Mouse (Mus musculus): ENCODE measurements at regions not wholly inside any gene's neighbourhood (a gene's known extent, or its start where the extent isn't known, plus 50 kb on each side); places are given as distances from the start of the nearest gene placed in this dataset.

- DNase-seq, result no peak
Measured at GRCm38 (mm10) chr1:155041592-155041991, 57.8 kb downstream of the Ier5 start.

- no peak for DNase-seq
Measured at GRCm38 (mm10) chr1:155040939-155041371, 58.5 kb downstream of the Ier5 start.

DNA sequence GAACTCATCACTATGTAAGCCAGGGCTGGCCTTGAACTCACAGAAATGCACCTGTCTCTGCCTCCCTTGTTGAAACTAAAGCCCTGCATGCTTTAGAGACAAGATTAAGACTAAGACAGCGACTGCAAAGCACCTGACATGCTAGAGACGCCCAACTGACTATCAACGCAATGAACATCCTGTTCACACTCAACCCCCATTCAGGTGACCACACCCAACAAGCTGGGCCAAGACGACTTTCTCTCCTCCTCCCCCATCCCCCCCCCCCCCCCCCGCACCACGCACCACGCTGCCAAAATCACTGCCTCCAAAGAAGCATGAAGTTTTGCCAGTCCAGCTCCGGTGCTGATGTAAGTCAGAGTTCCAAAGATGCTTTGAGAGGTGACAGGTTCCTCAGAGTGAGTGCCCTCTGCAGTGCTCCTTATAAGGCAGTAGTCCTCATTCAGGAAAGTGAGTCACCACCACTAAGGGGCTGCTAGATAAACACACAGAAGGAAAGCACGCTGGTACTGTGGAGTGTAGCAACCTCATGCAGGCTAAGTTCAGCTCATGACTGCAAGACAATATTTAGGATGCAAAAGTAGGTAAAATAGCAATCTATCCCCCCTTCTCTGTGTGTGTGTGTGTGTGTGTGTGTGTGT lies 59.2 kb downstream of the Ier5 start:
- DNase-seq, result no peak

DNA sequence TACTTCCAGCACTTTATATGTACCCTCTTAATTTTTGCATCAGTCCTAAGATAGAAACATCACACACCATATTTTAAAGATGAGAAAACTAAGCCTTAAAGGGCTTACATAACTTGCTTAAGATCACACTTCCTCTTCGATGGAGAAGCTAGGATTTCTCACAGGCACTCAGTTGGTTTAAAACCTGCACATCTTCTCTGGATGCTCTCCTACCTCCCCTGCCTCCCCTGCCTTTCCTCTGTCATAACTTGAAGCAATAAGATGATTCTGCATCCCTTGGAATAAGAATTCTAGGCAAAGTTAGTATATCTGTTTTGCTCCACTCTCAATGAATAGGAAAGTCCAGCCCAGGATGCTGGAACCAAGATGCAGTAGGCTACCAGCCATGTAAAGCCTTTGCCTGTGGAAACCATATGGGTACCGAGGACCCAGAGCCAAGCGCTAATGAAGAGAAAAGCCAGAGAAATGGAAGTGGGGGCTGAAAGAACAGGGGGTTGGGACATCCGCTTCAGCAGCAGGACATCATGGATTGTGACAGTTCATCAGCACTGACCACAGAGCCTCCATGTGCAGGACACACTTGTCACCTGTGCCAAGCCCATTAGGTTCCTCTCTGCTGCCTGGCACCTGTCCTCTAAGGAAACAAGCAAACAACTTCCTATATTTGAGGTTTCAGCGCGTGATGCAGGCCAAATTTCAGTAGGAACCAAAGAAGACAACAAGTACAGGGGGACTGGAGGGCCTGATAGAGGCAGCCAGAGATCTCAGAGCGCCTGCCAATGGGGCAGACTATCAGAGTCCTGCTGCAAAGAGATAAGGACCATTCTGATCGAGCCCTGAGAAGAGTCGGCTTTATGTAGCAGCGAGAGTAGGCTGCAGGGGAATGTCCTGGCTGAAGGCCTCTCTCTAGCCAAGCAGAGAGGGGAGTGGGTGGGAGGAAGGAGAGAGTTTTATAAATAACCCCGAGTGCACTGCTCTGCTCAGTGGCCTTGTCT lies 60.5 kb downstream of the Ier5 start:
- DNase-seq, result no peak

DNA sequence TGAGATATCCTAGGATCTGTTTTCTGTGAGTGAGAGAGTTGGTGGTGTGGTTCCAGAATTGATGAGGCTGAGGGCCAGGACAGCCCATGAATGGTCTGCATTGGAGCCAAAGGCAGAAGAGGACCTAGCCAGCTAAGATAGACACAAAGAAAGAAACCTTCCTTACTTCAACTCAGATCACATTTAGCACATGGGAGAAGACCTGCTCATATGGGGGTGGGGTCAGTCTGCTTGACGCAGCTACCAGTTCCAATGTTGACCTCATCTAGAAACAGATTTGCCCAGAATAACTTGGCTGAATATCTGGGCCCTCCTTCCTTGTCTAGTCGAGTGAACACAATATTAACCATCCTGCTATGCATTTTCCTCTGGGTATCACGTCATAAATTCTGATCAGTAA lies 62.0 kb downstream of the Ier5 start:
- DNase-seq, result no peak

GRCm38 (mm10) chr1:155030908-155031307 lies 68.5 kb downstream of the Ier5 start:
- no peak for DNase-seq

GRCm38 (mm10) chr1:155029195-155029879 lies 70.1 kb downstream of the Ier5 start:
- no peak for DNase-seq

DNA sequence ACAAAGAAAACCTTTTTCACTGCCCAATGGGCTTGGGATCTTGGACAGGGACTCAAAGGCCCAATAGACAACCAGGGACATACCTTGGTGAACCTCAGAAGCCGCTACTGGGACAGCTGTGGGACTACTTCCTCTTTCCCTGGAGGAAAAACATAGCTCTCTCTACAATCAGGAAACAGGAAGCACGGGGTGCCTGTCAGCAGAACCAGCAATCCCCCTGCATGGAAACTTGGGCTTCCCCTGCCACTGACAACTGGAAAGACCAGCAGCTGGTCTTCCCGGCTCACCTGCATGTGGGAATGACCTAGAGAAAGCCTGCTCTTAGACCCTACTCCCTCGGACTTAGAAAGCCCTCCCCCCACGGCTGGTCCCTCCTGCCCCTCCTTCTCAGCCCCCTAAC lies 70.7 kb downstream of the Ier5 start:
- no peak for DNase-seq

GRCm38 (mm10) chr1:155028147-155028546 lies 71.3 kb downstream of the Ier5 start:
- no peak for DNase-seq

GRCm38 (mm10) chr1:155027583-155027982 lies 71.9 kb downstream of the Ier5 start:
- DNase-seq, result peak; percentile 50

DNA sequence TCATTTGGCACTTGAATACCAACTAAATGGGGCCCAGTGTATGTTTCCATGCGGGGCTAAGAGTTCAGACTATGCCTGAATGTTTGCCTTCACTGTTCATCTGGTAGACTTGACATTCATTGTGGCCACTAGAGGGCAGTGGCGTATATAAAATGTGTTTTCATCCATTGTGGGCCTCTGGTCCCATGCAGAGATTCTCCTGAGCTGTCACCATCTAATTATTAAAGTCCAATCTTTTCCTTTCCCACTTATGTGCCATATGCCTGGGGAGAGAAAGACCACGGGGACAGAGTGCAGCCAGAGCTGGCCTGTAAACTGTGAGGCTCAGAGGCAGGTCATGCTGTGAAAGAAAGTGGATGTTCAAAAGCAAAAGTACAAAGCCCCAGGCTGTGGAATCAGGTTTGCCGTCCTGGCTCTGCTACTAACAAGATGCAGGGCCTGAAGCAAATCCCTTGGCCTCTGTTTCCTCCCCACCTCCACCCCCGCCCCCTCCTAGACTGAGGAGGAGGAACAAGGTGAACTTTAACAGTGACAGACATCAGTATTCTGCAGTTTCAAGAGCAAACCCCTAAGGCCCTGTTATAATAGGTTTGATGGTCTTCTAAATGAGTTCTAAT lies 73.5 kb downstream of the Ier5 start:
- DNase-seq, result peak; percentile 60

DNA sequence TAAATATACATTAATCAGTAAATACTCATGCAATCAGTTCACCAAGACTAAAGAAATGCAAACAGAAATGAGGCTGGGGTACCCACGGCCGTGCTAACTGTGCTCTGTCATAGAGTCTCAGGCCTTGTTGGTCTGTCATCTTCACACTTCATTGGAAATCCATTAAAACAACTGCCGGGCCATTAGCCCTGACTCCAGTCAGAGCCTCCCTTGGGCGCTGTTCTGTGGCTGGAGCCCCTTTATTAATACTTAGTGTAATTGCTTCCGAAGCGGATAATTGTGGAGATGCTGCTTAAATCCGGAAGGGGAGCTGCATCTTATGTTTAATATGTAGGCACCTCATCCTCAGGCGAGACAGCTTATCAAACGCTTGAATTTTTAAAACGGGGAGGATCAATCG lies 76.1 kb downstream of the Ier5 start:
- no peak for DNase-seq

- no peak for DNase-seq
Measured at GRCm38 (mm10) chr1:155015669-155016068, 83.8 kb downstream of the Ier5 start.

DNA sequence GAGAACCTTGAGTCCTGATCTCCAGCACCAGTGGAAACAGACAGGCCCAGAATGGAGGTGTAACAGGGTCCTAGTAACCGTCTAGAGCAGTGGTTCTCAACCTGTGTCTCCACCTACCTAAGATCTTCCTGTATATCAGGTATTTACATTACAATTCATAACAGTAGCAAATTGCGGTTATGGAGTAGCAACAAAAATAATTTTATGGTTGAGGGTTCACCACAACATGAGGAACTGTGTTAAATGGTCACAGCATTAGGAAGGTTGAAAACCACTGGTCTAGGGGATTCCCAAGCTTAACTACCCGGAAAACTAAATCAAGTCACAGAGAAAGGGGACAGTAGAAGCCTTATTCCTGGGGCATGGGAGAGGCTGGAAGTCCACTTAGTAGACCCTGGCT lies 84.5 kb downstream of the Ier5 start:
- no peak for DNase-seq

DNA sequence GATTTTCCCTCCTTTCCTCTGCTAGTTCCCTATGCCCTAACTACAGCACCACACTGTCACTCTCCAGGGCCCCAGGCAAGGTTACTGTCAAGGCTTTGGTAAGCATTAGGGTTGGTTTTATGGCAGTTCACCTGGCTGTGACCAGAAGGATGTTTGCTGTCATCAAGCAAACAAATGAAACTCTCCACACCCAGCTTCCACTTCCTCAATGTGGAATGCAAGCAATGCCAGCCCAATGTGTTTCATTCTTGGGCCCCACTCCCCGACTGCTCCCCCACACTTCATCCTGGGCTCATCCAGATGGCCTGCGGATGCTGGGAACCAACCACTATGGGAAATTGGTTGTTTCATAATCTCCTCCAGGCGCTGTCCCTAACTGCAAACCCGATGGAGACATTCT lies 85.7 kb downstream of the Ier5 start:
- no peak for DNase-seq

DNA sequence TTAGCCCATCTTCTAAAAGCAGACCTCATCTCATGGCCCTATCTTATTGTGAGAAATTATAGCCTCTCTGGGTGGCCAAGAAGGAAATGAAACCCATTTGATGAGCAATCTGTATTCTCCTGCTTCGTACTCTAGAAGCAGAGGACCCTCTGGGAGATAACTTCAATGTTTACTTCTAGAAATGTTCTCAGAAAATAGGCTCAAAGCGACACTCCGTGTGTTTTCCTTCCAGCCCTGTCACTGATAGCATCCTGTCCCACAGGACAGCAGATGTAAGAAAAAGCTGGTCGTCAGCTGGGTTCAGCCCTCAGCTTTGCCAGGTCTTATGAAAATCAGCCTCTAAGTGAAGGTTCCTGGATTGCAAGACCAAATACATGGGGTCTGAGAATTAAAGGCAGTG lies 86.1 kb downstream of the Ier5 start:
- DNase-seq, result no peak

GRCm38 (mm10) chr1:155006539-155007486 lies 92.6 kb downstream of the Ier5 start:
- DNase-seq, result peak; percentile 70

DNA sequence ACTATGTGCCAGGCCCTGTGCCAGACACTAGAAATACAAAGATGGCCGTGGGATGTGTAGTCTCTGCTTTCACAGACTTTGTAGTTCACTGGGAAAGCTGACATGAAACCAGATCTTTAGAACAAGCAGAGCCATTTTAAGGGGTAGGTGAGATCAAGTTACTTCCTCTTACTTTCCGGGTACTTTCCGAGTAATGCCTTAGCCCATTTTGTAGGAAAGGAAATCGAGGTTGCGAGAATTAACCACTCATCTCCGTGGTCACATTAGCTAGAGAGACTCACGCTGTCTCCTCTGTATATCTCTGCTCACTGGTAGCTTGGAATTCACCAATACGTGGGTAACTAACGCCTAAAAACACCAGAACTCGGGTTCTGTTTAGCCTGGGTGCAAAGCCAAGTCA lies 93.3 kb downstream of the Ier5 start:
- no peak for DNase-seq

- no peak for DNase-seq
Measured at GRCm38 (mm10) chr1:155000301-155000700, 99.1 kb downstream of the Ier5 start.

DNA sequence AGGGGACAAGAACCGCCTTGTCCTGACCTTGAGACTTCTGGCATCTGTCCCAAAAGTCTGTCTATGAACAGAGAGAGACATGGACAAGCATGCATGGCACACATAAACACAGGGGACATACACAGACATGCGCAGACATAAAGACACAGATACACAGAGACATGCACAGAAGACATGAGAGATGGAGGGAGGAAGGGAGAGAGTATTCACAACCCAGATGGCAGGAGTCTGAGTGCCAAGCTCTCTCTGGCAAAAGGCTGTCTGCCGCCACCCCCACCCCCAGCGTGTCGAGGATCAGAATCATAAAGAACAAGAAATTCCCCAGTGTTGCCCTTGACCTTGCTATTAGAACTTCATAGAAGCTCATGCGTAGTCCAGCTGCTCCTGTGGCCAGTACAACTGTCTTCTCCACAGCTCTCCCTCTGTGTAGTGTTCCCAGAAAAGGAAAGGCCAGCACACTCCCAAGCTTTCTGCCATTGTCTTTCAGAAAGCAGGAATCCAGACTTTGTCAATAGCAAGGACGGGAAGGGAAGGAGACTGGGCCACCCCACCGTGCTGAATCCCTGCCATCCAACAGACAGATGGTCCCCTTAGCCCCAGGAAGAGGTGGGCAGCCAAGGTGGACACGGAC lies 99.8 kb downstream of the Ier5 start:
- no peak for DNase-seq

DNA sequence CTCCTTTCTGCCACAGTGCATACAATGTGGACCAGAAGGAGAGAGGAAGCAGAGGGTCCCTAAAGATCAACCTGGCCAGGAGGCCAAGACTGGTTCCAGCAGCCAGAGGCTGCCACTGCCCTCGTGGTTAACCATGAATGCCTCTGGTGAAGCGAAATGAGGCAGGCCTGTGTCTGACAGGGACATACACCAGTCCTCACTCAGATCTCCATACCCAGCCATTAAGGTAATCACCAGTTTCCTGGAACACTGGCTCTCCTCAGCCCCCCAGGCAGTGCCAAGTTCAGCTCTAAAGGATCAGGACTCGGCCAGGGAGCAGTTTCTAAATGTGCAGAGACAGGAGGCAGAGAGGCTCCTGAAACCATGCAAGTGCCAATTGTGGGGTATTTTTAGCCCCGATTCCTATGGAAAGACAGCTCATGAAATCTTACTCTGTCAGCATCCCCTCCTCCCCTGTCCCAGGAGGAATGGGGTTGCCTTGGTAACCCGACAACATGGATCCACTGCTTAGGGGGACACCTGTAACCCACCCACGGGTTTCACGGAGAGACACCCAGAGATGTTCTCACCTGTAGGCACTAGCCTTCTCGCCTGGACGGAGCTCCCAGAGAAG lies 103.6 kb downstream of the Ier5 start:
- no peak for DNase-seq

Measured in kidney, adult 11 months (tissue).